Mouse (Mus musculus): ENCODE measurements around the gene Pcsk7. TPM values are rescaled to one million over a fixed set of nuclear protein-coding genes. Genes with fewer than 3 reads are reported as not detected.

Pcsk7 gene
- polyA plus RNA-seq, 1 experiment from 2014 or later = 25.6 TPM

GRCm38 (mm10) chr9:45917041-45917934, 11.0 kb downstream of the Pcsk7 start:
- Histone ChIP-seq H3K27ac (replicated peaks) (no peak overlapping the region), H3K36me3 (peaks cover 86% of the 10 kb centered on the region), H3K4me2 (replicated peaks) (no peak overlapping the region), H3K4me1 (no peaks in the 10 kb centered on the region), H3K27me3 (no peaks in the 10 kb centered on the region), H3K9me3 (no peaks in the 10 kb centered on the region), H3K4me3 (no peak overlapping the region), H3K9ac (replicated peaks) (no peak overlapping the region)
- ATAC-seq (replicated peaks) = no peak
- WGBS = 55% methylated on average over 5 of the region's 5 CpGs

DNA sequence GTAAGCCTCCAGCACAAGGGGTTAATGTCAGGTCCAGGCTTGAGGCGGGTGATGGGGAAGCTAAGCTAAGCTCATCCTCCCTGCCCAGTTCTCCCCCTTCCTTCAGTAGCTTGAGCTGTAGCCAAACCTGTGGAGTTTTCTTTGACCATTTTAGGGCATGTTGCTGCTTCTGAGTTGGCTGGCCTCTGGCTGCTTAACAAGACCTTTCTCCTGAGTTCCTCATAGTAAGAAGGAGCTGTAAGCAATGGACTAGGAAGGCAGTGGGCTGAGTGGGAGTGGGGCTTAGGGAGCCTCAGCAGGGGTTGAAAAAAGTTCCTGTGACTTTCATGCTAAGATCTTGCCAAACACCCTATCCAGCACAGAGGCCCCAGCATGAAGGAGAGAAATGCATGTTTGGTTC, 13.6 kb downstream of the Pcsk7 start:
- H3K9ac ChIP-seq (replicated peaks) = no peak overlapping the region
- H3K36me3 ChIP-seq = peaks cover 73% of the 10 kb centered on the region
- H3K9me3 ChIP-seq = no peaks in the 10 kb centered on the region
- no peak overlapping the region for H3K4me3 ChIP-seq
- no peak overlapping the region for H3K27ac ChIP-seq (replicated peaks)
- H3K4me1 ChIP-seq = no peaks in the 10 kb centered on the region
- WGBS = 41% methylated on average over 1 of the region's 1 CpGs
- ATAC-seq (replicated peaks) = no peak
- no peak overlapping the region for H3K4me2 ChIP-seq (replicated peaks)
- H3K27me3 ChIP-seq = no peaks in the 10 kb centered on the region

DNA sequence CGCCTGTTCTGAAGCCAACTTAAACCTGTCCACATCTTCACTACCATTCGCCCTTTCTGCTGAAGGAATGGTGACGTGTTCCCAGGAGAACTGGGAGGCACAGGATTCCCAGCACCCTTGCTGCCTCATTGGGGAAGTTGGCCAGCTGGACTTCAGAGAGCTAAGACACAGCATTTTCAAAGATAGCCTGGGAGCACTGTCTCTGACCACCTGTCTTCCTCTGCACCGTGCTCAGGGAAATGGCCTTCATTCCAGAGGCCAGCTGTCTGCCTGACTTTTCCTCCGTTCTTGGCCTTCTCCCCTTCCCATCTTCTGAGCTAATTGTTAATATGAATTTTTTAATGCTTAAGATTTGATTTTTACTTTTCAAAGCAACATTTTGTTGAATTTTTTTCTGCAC, 23.0 kb downstream of the Pcsk7 start:
- Histone ChIP-seq H3K27me3 (no peaks in the 10 kb centered on the region), H3K4me1 (peaks cover 6% of the 10 kb centered on the region), H3K9ac (replicated peaks) (no peak overlapping the region), H3K4me2 (replicated peaks) (no peak overlapping the region), H3K36me3 (peaks cover 63% of the 10 kb centered on the region), H3K9me3 (no peaks in the 10 kb centered on the region), H3K4me3 (no peak overlapping the region), H3K27ac (replicated peaks) (no peak overlapping the region)
- WGBS = 87% methylated on average over 5 of the region's 5 CpGs
- no peak for ATAC-seq (replicated peaks)

GRCm38 (mm10) chr9:45931958-45932357, 25.7 kb downstream of the Pcsk7 start:
- no peak for ATAC-seq (replicated peaks)
- 41% methylated on average over 1 of the region's 1 CpGs for whole genome bisulfite sequencing
- Histone ChIP-seq H3K9me3 (no peaks in the 10 kb centered on the region), H3K4me3 (no peak overlapping the region), H3K27ac (replicated peaks) (no peak overlapping the region), H3K4me1 (peaks cover 9% of the 10 kb centered on the region), H3K36me3 (peaks cover 43% of the 10 kb centered on the region), H3K4me2 (replicated peaks) (no peak overlapping the region), H3K27me3 (no peaks in the 10 kb centered on the region), H3K9ac (replicated peaks) (no peak overlapping the region)

DNA sequence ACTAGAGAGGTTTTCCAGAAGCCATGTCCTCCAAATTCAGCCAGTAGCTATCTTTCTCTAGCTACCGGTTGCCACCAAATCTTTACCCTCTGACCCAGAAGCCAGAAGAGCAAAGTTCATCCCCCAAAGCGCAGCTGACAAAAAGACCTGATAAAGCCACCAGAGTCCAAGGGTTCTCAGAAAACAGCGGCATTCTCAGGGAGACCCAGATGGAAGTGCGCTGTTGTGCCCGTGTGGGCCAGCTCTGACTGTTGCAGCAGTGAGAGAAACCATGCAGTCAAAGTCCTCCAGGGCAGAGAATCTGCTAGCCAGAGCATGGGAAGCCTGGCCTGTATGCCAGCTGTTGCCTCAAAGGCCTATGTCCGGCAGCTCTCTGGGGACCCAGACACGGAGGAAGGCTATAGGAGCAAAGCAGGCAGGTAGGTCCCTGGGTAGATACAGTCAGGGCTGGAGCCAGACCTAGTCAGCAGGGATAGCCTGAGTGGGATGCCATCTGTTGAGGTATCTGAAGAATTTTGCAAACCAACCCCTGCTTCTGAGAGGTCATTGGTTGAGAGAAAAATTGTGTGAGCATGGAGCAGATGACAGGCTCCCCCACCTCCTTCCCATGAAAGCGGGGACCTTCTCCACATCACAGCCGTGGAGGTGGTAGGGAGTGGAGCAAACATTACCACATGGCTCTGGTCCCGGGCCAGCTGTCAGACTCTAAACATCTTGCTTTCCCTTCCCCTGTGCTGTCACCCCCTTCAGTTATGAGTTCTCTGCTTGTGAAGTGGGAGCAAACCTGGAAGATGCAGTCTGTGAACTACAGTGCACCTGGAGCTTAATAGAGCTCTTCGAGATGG, 26.5 kb downstream of the Pcsk7 start:
- Histone ChIP-seq H3K4me2 (replicated peaks) (no peak overlapping the region), H3K4me1 (peaks cover 9% of the 10 kb centered on the region), H3K27me3 (no peaks in the 10 kb centered on the region), H3K27ac (replicated peaks) (no peak overlapping the region), H3K4me3 (no peak overlapping the region), H3K36me3 (peaks cover 39% of the 10 kb centered on the region), H3K9me3 (no peaks in the 10 kb centered on the region), H3K9ac (replicated peaks) (no peak overlapping the region)
- 80% methylated on average over 11 of the region's 11 CpGs for WGBS
- ATAC-seq (replicated peaks) = no peak

- Histone ChIP-seq H3K4me3 (peak within 1 kb of the TSS; percentile 12), H3K27me3 (no peaks in the 10 kb centered on the region), H3K9ac (replicated peaks) (0 out of 2 replicates have a peak within 1 kb of the TSS, but pooled peaks have one; percentile 9), H3K4me1 (peaks cover 9% of the 10 kb centered on the region), H3K27ac (replicated peaks) (no peak within 1 kb of the TSS), H3K36me3 (peaks cover 24% of the 10 kb centered on the region), H3K4me2 (replicated peaks) (peak within 1 kb of the TSS; percentile 24; the same call in 1 of the 2 replicates), H3K9me3 (no peaks in the 10 kb centered on the region)
- ATAC-seq (replicated peaks) = no peak
- 11% methylated on average over 21 of the region's 21 CpGs for WGBS
These were observed 29.4 kb downstream of the Pcsk7 start, which contains the start of gene Tagln for GRCm38 (mm10) chr9:45935628-45936210. TSS of gene Tagln (minus strand) at chr9:45936058.

- WGBS = 24% methylated on average over 3 of the region's 3 CpGs
- Histone ChIP-seq H3K4me1 (peaks cover 9% of the 10 kb centered on the region), H3K36me3 (peaks cover 23% of the 10 kb centered on the region), H3K27ac (replicated peaks) (no peak overlapping the region), H3K4me3 (no peak overlapping the region), H3K27me3 (no peaks in the 10 kb centered on the region), H3K9ac (replicated peaks) (no peak overlapping the region), H3K9me3 (no peaks in the 10 kb centered on the region), H3K4me2 (replicated peaks) (no peak overlapping the region)
- peak; percentile 58; the same call in 1 of the 2 replicates for ATAC-seq (replicated peaks)
These were observed 30.6 kb downstream of the Pcsk7 start for GRCm38 (mm10) chr9:45936883-45937282.

- H3K4me2 ChIP-seq (replicated peaks) = no peak overlapping the region
- WGBS = 88% methylated on average over 8 of the region's 8 CpGs
These were observed 31.8 kb downstream of the Pcsk7 start for GRCm38 (mm10) chr9:45938088-45938487.

GRCm38 (mm10) chr9:45938952-45939637, 32.8 kb downstream of the Pcsk7 start:
- Histone ChIP-seq H3K9me3 (no peaks in the 10 kb centered on the region), H3K27ac (replicated peaks) (no peak overlapping the region), H3K4me1 (peaks cover 3% of the 10 kb centered on the region; the same call in 1 of the 2 replicates), H3K27me3 (no peaks in the 10 kb centered on the region), H3K4me3 (no peak overlapping the region), H3K4me2 (replicated peaks) (no peak overlapping the region), H3K9ac (replicated peaks) (no peak overlapping the region), H3K36me3 (peaks cover 38% of the 10 kb centered on the region)
- WGBS = 89% methylated on average over 15 of the region's 15 CpGs
- no peak for ATAC-seq (replicated peaks)

More at GRCm38 (mm10) chr9:45938088-45938487, 31.8 kb downstream of the Pcsk7 start:
- Histone ChIP-seq H3K9ac (replicated peaks) (no peak overlapping the region), H3K36me3 (peaks cover 31% of the 10 kb centered on the region), H3K27me3 (no peaks in the 10 kb centered on the region), H3K4me3 (no peak overlapping the region), H3K4me1 (peaks cover 4% of the 10 kb centered on the region), H3K9me3 (no peaks in the 10 kb centered on the region), H3K27ac (replicated peaks) (no peak overlapping the region)
- no peak for ATAC-seq (replicated peaks)

GRCm38 (mm10) chr9:45939794-45940193, 33.5 kb downstream of the Pcsk7 start:
- H3K9ac ChIP-seq (replicated peaks) = no peak overlapping the region
- ATAC-seq (replicated peaks) = no peak
- no peaks in the 10 kb centered on the region for H3K27me3 ChIP-seq
- H3K4me3 ChIP-seq = no peak overlapping the region
- 99% methylated on average over 6 of the region's 6 CpGs for WGBS
- H3K4me2 ChIP-seq (replicated peaks) = no peak overlapping the region
- H3K9me3 ChIP-seq = no peaks in the 10 kb centered on the region
- H3K36me3 ChIP-seq = peaks cover 44% of the 10 kb centered on the region
- peaks cover 3% of the 10 kb centered on the region; the same call in 1 of the 2 replicates for H3K4me1 ChIP-seq
- H3K27ac ChIP-seq (replicated peaks) = no peak overlapping the region

GRCm38 (mm10) chr9:45941329-45941888, 35.1 kb downstream of the Pcsk7 start:
- Histone ChIP-seq H3K27me3 (no peaks in the 10 kb centered on the region), H3K4me3 (no peak overlapping the region), H3K27ac (replicated peaks) (no peak overlapping the region), H3K9ac (replicated peaks) (no peak overlapping the region), H3K4me2 (replicated peaks) (no peak overlapping the region), H3K4me1 (no peaks in the 10 kb centered on the region), H3K9me3 (no peaks in the 10 kb centered on the region), H3K36me3 (peaks cover 58% of the 10 kb centered on the region)
- 62% methylated on average over 18 of the region's 18 CpGs for WGBS
- ATAC-seq (replicated peaks) = no peak
